Mouse (Mus musculus) olfactory bulb, adult 2 months (tissue): ENCODE results near the gene Alb. TPM values are rescaled to one million over a fixed set of nuclear protein-coding genes. Genes with fewer than 3 reads are reported as not detected.

Source experiments
- H3K27ac ChIP-seq: fragments of 200-500 bp; 2 replicates; pipeline ENCODE4 v1.5.1; 2012; ENCODE audit warnings: low read depth, low read length; ENCODE audit not compliant: insufficient read depth
- H3K4me1 ChIP-seq: fragments of 200-500 bp; 2 replicates; pipeline ENCODE4 v1.6.1; 2012; ENCODE audit warnings: low read length; ENCODE audit not compliant: control insufficient read depth, insufficient read depth
- H3K4me3 ChIP-seq: fragments of 200-500 bp; 2 replicates; pipeline ENCODE4 v1.5.1; 2012; ENCODE audit warnings: mild to moderate bottlenecking, low read depth, low read length, moderate library complexity; ENCODE audit not compliant: insufficient read depth
- CTCF ChIP-seq: fragments of 200-500 bp; IDR thresholded peaks from 2 replicates; pipeline ENCODE4 v1.5.1; 2012; ENCODE audit warnings: low read depth, mild to moderate bottlenecking, low read length, moderate library complexity; ENCODE audit not compliant: insufficient read depth
- POLR2A ChIP-seq: fragments of 200-500 bp; IDR thresholded peaks from 2 replicates; pipeline ENCODE4 v1.6.1; 2012; ENCODE audit warnings: mild to moderate bottlenecking, low read depth, low read length, moderate library complexity; ENCODE audit not compliant: insufficient read depth
- WGBS: fragments of 180-500 bp; shearing (Covaris S2); methylation state at CpG from one replicate; pipeline ENCODE4 v1.1.7; 2018; 5-methylcytosine and 5-hydroxymethylcytosine counted together
- polyA plus RNA-seq: library from polyadenylated mRNA; stranded (reverse); fragments of >200 nt; gene quantifications from 2 replicates; pipeline ENCODE4 v1.2.4, GENCODE M21; 2012; ENCODE audit warnings: low replicate concordance; ENCODE audit not compliant: missing spikeins, insufficient read depth, insufficient read length

Gene Alb
- polyA plus RNA-seq, 1 experiment: not detected

- 64% methylated on average over 13 of the region's 13 CpGs for WGBS
- TF ChIP-seq CTCF (no peak), POLR2A (no peak)
- H3K27ac ChIP-seq: no peak overlapping the region
These were observed 46.8 kb downstream of the Alb start for GRCm38 (mm10) chr5:90507411-90507949.

GRCm38 (mm10) chr5:90509828-90510592 lies 49.3 kb downstream of the Alb start:
- no peak overlapping the region for H3K27ac ChIP-seq
- 93% methylated on average over 5 of the region's 5 CpGs for WGBS
- TF ChIP-seq POLR2A (no peak), CTCF (no peak)
- H3K4me3 ChIP-seq: no peak overlapping the region
- no peaks in the 10 kb centered on the region; the same call in 1 of the 2 replicates for H3K4me1 ChIP-seq

More at GRCm38 (mm10) chr5:90507411-90507949, 46.8 kb downstream of the Alb start:
- no peak overlapping the region for H3K4me3 ChIP-seq
- peaks cover 3% of the 10 kb centered on the region; the same call in 1 of the 2 replicates for H3K4me1 ChIP-seq

GRCm38 (mm10) chr5:90512288-90512955 lies 51.7 kb downstream of the Alb start:
- H3K4me1 ChIP-seq: no peaks in the 10 kb centered on the region
- H3K27ac ChIP-seq: no peak overlapping the region
- WGBS: 85% methylated on average over 6 of the region's 6 CpGs
- TF ChIP-seq CTCF (no peak), POLR2A (no peak)
- H3K4me3 ChIP-seq: no peak overlapping the region

- WGBS: 90% methylated on average over 6 of the region's 6 CpGs
- Histone ChIP-seq H3K4me1 (no peaks in the 10 kb centered on the region), H3K4me3 (no peak overlapping the region), H3K27ac (no peak overlapping the region)
- TF ChIP-seq POLR2A (no peak), CTCF (no peak)
These were observed 54.9 kb downstream of the Alb start for GRCm38 (mm10) chr5:90515561-90515960.

- Histone ChIP-seq H3K4me3 (no peak within 1 kb of the TSS), H3K4me1 (no peaks in the 10 kb centered on the region), H3K27ac (no peak within 1 kb of the TSS)
- no peak for TF ChIP-seq CTCF
- no peak for TF ChIP-seq POLR2A
- 89% methylated on average over 6 of the region's 6 CpGs for WGBS
These were observed 57.8 kb downstream of the Alb start, which contains the start of gene Afm for GRCm38 (mm10) chr5:90518356-90519100. Gene Afm, plus strand, starts transcription at chr5:90518932.

Other genes starting within 250 kb of the Alb start
- gene Cox18, start 236.9 kb upstream of the Alb start, polyA plus RNA-seq: not detected in 2 replicates
- gene Ankrd17, start 94.3 kb upstream of the Alb start, polyA plus RNA-seq: 221 TPM in 1 of 2 replicates, not detected in the other
- not detected in 2 replicates for gene Gm9958, start 93.7 kb upstream of the Alb start, polyA plus RNA-seq
- not detected in 2 replicates for gene Afp, start 29.8 kb downstream of the Alb start, polyA plus RNA-seq
- gene Afm, start 58.0 kb downstream of the Alb start, polyA plus RNA-seq: not detected in 2 replicates
- not detected in 2 replicates for gene 5830473C10Rik, start 100.2 kb downstream of the Alb start, polyA plus RNA-seq
- gene Rassf6, start 179.8 kb downstream of the Alb start, polyA plus RNA-seq: not detected in 2 replicates